25 mouse cellular contexts compared by ENCODE assay signal in the genomic region with DNA sequence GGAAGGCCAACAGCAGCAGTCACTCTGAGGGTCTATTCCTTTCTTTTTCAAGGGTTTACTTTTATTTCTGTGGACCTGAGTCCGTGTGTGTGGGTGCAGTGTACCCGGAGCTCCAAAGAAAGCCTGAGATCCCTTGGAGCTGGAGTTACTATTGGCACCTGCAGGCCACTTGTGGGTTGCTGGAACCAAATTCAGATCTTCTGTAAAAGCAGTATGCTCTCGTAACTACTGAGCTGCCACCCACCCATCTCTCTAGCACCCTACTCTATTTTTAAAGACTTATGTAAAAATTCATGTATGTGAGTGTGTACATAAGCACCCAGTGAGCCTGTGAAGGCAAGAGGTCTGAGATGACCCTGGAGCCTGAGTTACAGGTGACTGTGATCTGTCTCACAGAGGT. TPM values are rescaled to one million over a fixed set of nuclear protein-coding genes. Genes with fewer than 3 reads are reported as not detected.
DNase-seq lines count a peak whose midpoint lies in the region.
"Had no signal": no experiment of that assay in that cellular context is flagged by ENCODE, and none has a peak within 500 bp of the region (broad histone marks: within the 10 kb centered on the region; RNA-seq: fewer than 3 reads in every experiment).

No protein-coding gene starts in this region.

- no peaks in the 10 kb centered on the region for H3K9me3 ChIP-seq in limb, embryonic 10.5 days (replicated peaks)
- no peaks in the 10 kb centered on the region for H3K9me3 ChIP-seq in midbrain, embryonic 10.5 days (replicated peaks)
- H3K9me3 ChIP-seq: hindbrain, embryonic 13.5 days; lung, embryonic 15.5 days; stomach, embryonic 15.5 days had no signal

- DNase-seq in heart, adult 11 months: peak; percentile 33
- no peak for DNase-seq in heart, postnatal 14 days
- DNase-seq in frontal cortex, postnatal 36 days (ENCODE audit: low spot score in 2 of 2): peak; percentile 19 to 62
- peak; percentile 24 to 59 for DNase-seq in left cerebral cortex, postnatal 14 days (ENCODE audit: low spot score in 2 of 2)
- peak; percentile 25 for DNase-seq in right cerebral cortex, postnatal 25 days
- no peak for DNase-seq in limb, embryonic 10.5 days (ENCODE audit: low spot score)
- DNase-seq in cerebellum, postnatal 14 days: no peak
- DNase-seq in midbrain, embryonic 10.5 days (ENCODE audit: low spot score): no peak
- DNase-seq: adrenal gland, adult 8-10 months; cerebellum, adult 8-10 months; gastrocnemius, postnatal 25 days; heart, adult 18-20 months; heart, postnatal 4 days; kidney, adult 9 months; kidney, postnatal 10 days; layer of hippocampus, postnatal 36 days; lung, postnatal 36 days; midbrain, embryonic 14.5 days; thymus, postnatal 25 days had no signal

- WGBS in limb, embryonic 10.5 days: 85% methylated on average over 3 of the region's 3 CpGs
- 90% methylated on average over 3 of the region's 3 CpGs for WGBS in midbrain, embryonic 10.5 days

- intact Hi-C loops in heart, postnatal 14 days (cut with DNase I): no loop called here
- intact Hi-C loops in left cerebral cortex, postnatal 14 days (cut with DNase I): no loop called here

- H3K27ac ChIP-seq in limb, embryonic 10.5 days: no peak overlapping the region
- H3K27ac ChIP-seq in midbrain, embryonic 10.5 days (replicated peaks): no peak overlapping the region
- H3K27ac ChIP-seq: hindbrain, embryonic 13.5 days; liver, embryonic 14.5 days; lung, embryonic 15.5 days; stomach, embryonic 15.5 days had no signal

- H3K27me3 ChIP-seq in limb, embryonic 10.5 days (ENCODE audit: low read depth, poor library complexity, severe bottlenecking): no peaks in the 10 kb centered on the region
- no peaks in the 10 kb centered on the region for H3K27me3 ChIP-seq in midbrain, embryonic 10.5 days (ENCODE audit: low read depth, poor library complexity, severe bottlenecking)
- H3K27me3 ChIP-seq: CH12.LX; hindbrain, embryonic 13.5 days; lung, embryonic 15.5 days; stomach, embryonic 15.5 days had no signal

- H3K4me1 ChIP-seq in limb, embryonic 10.5 days: no peaks in the 10 kb centered on the region
- H3K4me1 ChIP-seq in midbrain, embryonic 10.5 days: no peaks in the 10 kb centered on the region
- H3K4me1 ChIP-seq: hindbrain, embryonic 13.5 days; lung, embryonic 15.5 days; stomach, embryonic 15.5 days had no signal

- H3K36me3 ChIP-seq in limb, embryonic 10.5 days: peaks cover 13% of the 10 kb centered on the region
- peaks cover 67% of the 10 kb centered on the region for H3K36me3 ChIP-seq in midbrain, embryonic 10.5 days
- H3K36me3 ChIP-seq: stomach, embryonic 15.5 days had no signal

- no peak overlapping the region for H3K4me3 ChIP-seq in limb, embryonic 10.5 days
- H3K4me3 ChIP-seq in midbrain, embryonic 10.5 days: no peak overlapping the region
- H3K4me3 ChIP-seq: erythroblast, embryonic 14.5 days; hindbrain, embryonic 13.5 days; lung, embryonic 15.5 days; stomach, embryonic 15.5 days had no signal

RNA-seq across cellular contexts. Expression of gene Epb41l5, which starts 43.4 kb away (rescaled TPM):
- 1 to 10 TPM; 2.7 to 5.6 TPM for total RNA-seq in heart, postnatal 14 days (2021)
- 1 to 10 TPM; 6.8 to 7.4 TPM for total RNA-seq in left cerebral cortex, postnatal 14 days (2021)
- polyA plus RNA-seq in limb, embryonic 10.5 days (2016; fragmentation: Nextera tagmentation; extraction: Ambion mirVana): 25.0 and 27.7 TPM in 2 replicates
- polyA plus RNA-seq in midbrain, embryonic 10.5 days (2016; fragmentation: Nextera tagmentation; extraction: Ambion mirVana): 58.9 and 60.2 TPM in 2 replicates

Comparison
In these comparisons a context has a peak if more than half of its experiments do, and no peak if none do; other contexts are left out.
1. DNase-seq: peak in heart, adult 11 months (single experiment), frontal cortex, postnatal 36 days (2 of 2), left cerebral cortex, postnatal 14 days (2 of 2) and right cerebral cortex, postnatal 25 days (single experiment); none in heart, postnatal 14 days (0 of 2), limb, embryonic 10.5 days (single experiment), cerebellum, postnatal 14 days (0 of 2) and midbrain, embryonic 10.5 days (single experiment).